Mouse (Mus musculus): ENCODE measurements at regions not wholly inside any gene's neighbourhood (a gene's known extent, or its start where the extent isn't known, plus 50 kb on each side); places are given as distances from the start of the nearest gene placed in this dataset.

DNA sequence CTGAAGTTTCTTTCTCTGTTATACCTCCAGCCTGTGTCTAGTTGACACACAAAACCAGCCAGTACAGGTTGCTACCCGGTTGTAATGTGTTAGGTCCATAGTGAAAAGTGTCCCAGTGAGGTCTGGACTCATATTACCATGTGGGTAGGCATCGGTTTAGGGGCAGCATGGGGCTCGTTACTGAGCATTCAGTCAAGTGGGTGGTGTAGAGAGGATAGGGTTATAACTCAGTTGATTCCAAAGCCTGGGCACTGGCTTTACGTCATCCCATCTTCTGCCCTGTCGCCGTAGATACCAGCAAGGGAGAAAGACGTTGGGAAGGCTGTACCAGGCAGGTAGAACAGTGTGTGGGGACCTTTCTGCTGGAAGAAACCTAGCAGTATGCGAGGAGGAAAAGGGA lies 129.2 kb upstream of the Slc38a2 start:
- TF ChIP-seq CTCF (IDR thresholded peaks at IDR 0.05; ENCODE audit: extremely low read depth, insufficient read depth, low read length) (no peak), POLR2A (IDR thresholded peaks at IDR 0.05; ENCODE audit: extremely low read depth, insufficient read depth, low read length) (no peak)
